Mouse (Mus musculus): ENCODE measurements around the gene Fstl3. TPM values are rescaled to one million over a fixed set of nuclear protein-coding genes. Genes with fewer than 3 reads are reported as not detected.

The Fstl3 gene
- polyA plus RNA-seq, 1 experiment from 2014 or later: 2.7 TPM

GRCm38 (mm10) chr10:79820782-79821181, 43.7 kb downstream of the Fstl3 start, which contains the start of gene Misp:
Gene Misp (plus strand): TSS chr10:79820989.
- Histone ChIP-seq H3K9me3 (replicated peaks; ENCODE audit: control insufficient read depth, low read length) (no peaks in the 10 kb centered on the region), H3K27ac (replicated peaks; ENCODE audit: low read depth, low read length) (no peak within 1 kb of the TSS), H3K4me1 (ENCODE audit: control insufficient read depth, insufficient read depth, low read length) (no peaks in the 10 kb centered on the region), H3K27me3 (ENCODE audit: control insufficient read depth, insufficient read depth, low read length) (no peaks in the 10 kb centered on the region), H3K36me3 (replicated peaks; ENCODE audit: control insufficient read depth, insufficient read depth, low read depth, low read length) (peaks cover 8% of the 10 kb centered on the region), H3K4me3 (ENCODE audit: low read depth, low read length) (no peak within 1 kb of the TSS), H3K9ac (replicated peaks; ENCODE audit: low read length) (no peak within 1 kb of the TSS), H3K4me2 (ENCODE audit: low read depth, low read length) (no peak within 1 kb of the TSS)
- 68% methylated on average over 11 of the region's 11 CpGs for WGBS
- ATAC-seq (replicated peaks; ENCODE audit: insufficient number of reproducible peaks, low FRiP score, low TSS enrichment, low read depth) (no peak), DNase-seq (ENCODE audit: low spot score) (no peak)

- H3K9ac ChIP-seq (replicated peaks; ENCODE audit: low read length): no peak overlapping the region
- no peak overlapping the region for H3K4me3 ChIP-seq (ENCODE audit: low read depth, low read length)
- ATAC-seq (replicated peaks; ENCODE audit: insufficient number of reproducible peaks, low FRiP score, low TSS enrichment, low read depth): no peak
- H3K4me1 ChIP-seq (ENCODE audit: control insufficient read depth, insufficient read depth, low read length): no peaks in the 10 kb centered on the region
- no peak overlapping the region for H3K4me2 ChIP-seq (ENCODE audit: low read depth, low read length)
- no peak for DNase-seq (ENCODE audit: low spot score)
- H3K36me3 ChIP-seq (replicated peaks; ENCODE audit: control insufficient read depth, insufficient read depth, low read depth, low read length): peaks cover 6% of the 10 kb centered on the region; the same call in 1 of the 2 replicates
- 87% methylated on average over 12 of the region's 12 CpGs for WGBS
- H3K27ac ChIP-seq (replicated peaks; ENCODE audit: low read depth, low read length): no peak overlapping the region
- no peaks in the 10 kb centered on the region for H3K27me3 ChIP-seq (ENCODE audit: control insufficient read depth, insufficient read depth, low read length)
- no peaks in the 10 kb centered on the region for H3K9me3 ChIP-seq (replicated peaks; ENCODE audit: control insufficient read depth, low read length)
Observed at GRCm38 (mm10) chr10:79821731-79822130, 44.7 kb downstream of the Fstl3 start.

- Histone ChIP-seq H3K9me3 (replicated peaks; ENCODE audit: control insufficient read depth, low read length) (no peaks in the 10 kb centered on the region), H3K4me2 (ENCODE audit: low read depth, low read length) (no peak overlapping the region; the same call in 1 of the 2 replicates), H3K4me3 (ENCODE audit: low read depth, low read length) (no peak overlapping the region), H3K9ac (replicated peaks; ENCODE audit: low read length) (peak overlapping the region; percentile 30; the same call in 1 of the 2 replicates), H3K36me3 (replicated peaks; ENCODE audit: control insufficient read depth, insufficient read depth, low read depth, low read length) (peaks cover 6% of the 10 kb centered on the region; the same call in 1 of the 2 replicates), H3K27ac (replicated peaks; ENCODE audit: low read depth, low read length) (no peak overlapping the region), H3K27me3 (ENCODE audit: control insufficient read depth, insufficient read depth, low read length) (no peaks in the 10 kb centered on the region), H3K4me1 (ENCODE audit: control insufficient read depth, insufficient read depth, low read length) (no peaks in the 10 kb centered on the region)
- DNase-seq (ENCODE audit: low spot score) (no peak), ATAC-seq (replicated peaks; ENCODE audit: insufficient number of reproducible peaks, low FRiP score, low TSS enrichment, low read depth) (peak; percentile 15; the same call in 1 of the 2 replicates)
- WGBS: 26% methylated on average over 17 of the region's 17 CpGs
Observed at GRCm38 (mm10) chr10:79822372-79822771, 45.3 kb downstream of the Fstl3 start.

GRCm38 (mm10) chr10:79823011-79823410, 45.9 kb downstream of the Fstl3 start:
- 65% methylated on average over 6 of the region's 6 CpGs for WGBS
- H3K9ac ChIP-seq (replicated peaks; ENCODE audit: low read length): no peak overlapping the region

GRCm38 (mm10) chr10:79824413-79824812, 47.3 kb downstream of the Fstl3 start:
- H3K4me3 ChIP-seq (ENCODE audit: low read depth, low read length): no peak overlapping the region
- H3K9ac ChIP-seq (replicated peaks; ENCODE audit: low read length): no peak overlapping the region
- H3K4me2 ChIP-seq (ENCODE audit: low read depth, low read length): no peak overlapping the region
- H3K9me3 ChIP-seq (replicated peaks; ENCODE audit: control insufficient read depth, low read length): no peaks in the 10 kb centered on the region
- no peak overlapping the region for H3K27ac ChIP-seq (replicated peaks; ENCODE audit: low read depth, low read length)
- WGBS: 73% methylated on average over 6 of the region's 6 CpGs
- H3K36me3 ChIP-seq (replicated peaks; ENCODE audit: control insufficient read depth, insufficient read depth, low read depth, low read length): peaks cover 3% of the 10 kb centered on the region; the same call in 1 of the 2 replicates
- ATAC-seq (replicated peaks; ENCODE audit: insufficient number of reproducible peaks, low FRiP score, low TSS enrichment, low read depth): no peak
- no peaks in the 10 kb centered on the region for H3K4me1 ChIP-seq (ENCODE audit: control insufficient read depth, insufficient read depth, low read length)
- H3K27me3 ChIP-seq (ENCODE audit: control insufficient read depth, insufficient read depth, low read length): no peaks in the 10 kb centered on the region
- no peak for DNase-seq (ENCODE audit: low spot score)

More at GRCm38 (mm10) chr10:79823011-79823410, 45.9 kb downstream of the Fstl3 start:
- no peak overlapping the region for H3K27ac ChIP-seq (replicated peaks; ENCODE audit: low read depth, low read length)
- no peak overlapping the region for H3K4me2 ChIP-seq (ENCODE audit: low read depth, low read length)
- no peaks in the 10 kb centered on the region for H3K4me1 ChIP-seq (ENCODE audit: control insufficient read depth, insufficient read depth, low read length)
- no peak overlapping the region for H3K4me3 ChIP-seq (ENCODE audit: low read depth, low read length)
- no peaks in the 10 kb centered on the region for H3K27me3 ChIP-seq (ENCODE audit: control insufficient read depth, insufficient read depth, low read length)
- H3K9me3 ChIP-seq (replicated peaks; ENCODE audit: control insufficient read depth, low read length): no peaks in the 10 kb centered on the region
- H3K36me3 ChIP-seq (replicated peaks; ENCODE audit: control insufficient read depth, insufficient read depth, low read depth, low read length): peaks cover 6% of the 10 kb centered on the region; the same call in 1 of the 2 replicates
- DNase-seq (ENCODE audit: low spot score) (no peak), ATAC-seq (replicated peaks; ENCODE audit: insufficient number of reproducible peaks, low FRiP score, low TSS enrichment, low read depth) (no peak)

- Histone ChIP-seq H3K4me2 (ENCODE audit: low read depth, low read length) (no peak overlapping the region), H3K4me3 (ENCODE audit: low read depth, low read length) (no peak overlapping the region), H3K27ac (replicated peaks; ENCODE audit: low read depth, low read length) (no peak overlapping the region), H3K4me1 (ENCODE audit: control insufficient read depth, insufficient read depth, low read length) (no peaks in the 10 kb centered on the region), H3K36me3 (replicated peaks; ENCODE audit: control insufficient read depth, insufficient read depth, low read depth, low read length) (no peaks in the 10 kb centered on the region), H3K27me3 (ENCODE audit: control insufficient read depth, insufficient read depth, low read length) (no peaks in the 10 kb centered on the region), H3K9me3 (replicated peaks; ENCODE audit: control insufficient read depth, low read length) (no peaks in the 10 kb centered on the region), H3K9ac (replicated peaks; ENCODE audit: low read length) (no peak overlapping the region)
- DNase-seq (ENCODE audit: low spot score) (no peak), ATAC-seq (replicated peaks; ENCODE audit: insufficient number of reproducible peaks, low FRiP score, low TSS enrichment, low read depth) (no peak)
- 83% methylated on average over 3 of the region's 3 CpGs for WGBS
Observed at GRCm38 (mm10) chr10:79831583-79831982, 54.5 kb downstream of the Fstl3 start.

Other genes starting within 250 kb of the Fstl3 start
- 13.3 and 17.9 TPM in 2 replicates for gene Plpp2, start 243.5 kb upstream of the Fstl3 start, polyA plus RNA-seq (2014; fragmentation: Nextera tagmentation; extraction: Ambion mirVana)
- gene Mier2, start 222.1 kb upstream of the Fstl3 start, polyA plus RNA-seq (2014; fragmentation: Nextera tagmentation; extraction: Ambion mirVana): 39.4 and 41.7 TPM in 2 replicates
- not detected in 2 replicates for gene Theg, start 189.9 kb upstream of the Fstl3 start, polyA plus RNA-seq (2014; fragmentation: Nextera tagmentation; extraction: Ambion mirVana)
- gene C2cd4c, start 163.2 kb upstream of the Fstl3 start, polyA plus RNA-seq (2014; fragmentation: Nextera tagmentation; extraction: Ambion mirVana): 0.04 TPM in 2 replicates
- 9.8 and 10.5 TPM in 2 replicates for gene Shc2, start 139.4 kb upstream of the Fstl3 start, polyA plus RNA-seq (2014; fragmentation: Nextera tagmentation; extraction: Ambion mirVana)
- gene Odf3l2, start 131.5 kb upstream of the Fstl3 start, polyA plus RNA-seq (2014; fragmentation: Nextera tagmentation; extraction: Ambion mirVana): not detected in 2 replicates
- gene Madcam1, start 112.7 kb upstream of the Fstl3 start, polyA plus RNA-seq (2014; fragmentation: Nextera tagmentation; extraction: Ambion mirVana): 3.9 and 5.5 TPM in 2 replicates
- gene Tpgs1, start 107.9 kb upstream of the Fstl3 start, polyA plus RNA-seq (2014; fragmentation: Nextera tagmentation; extraction: Ambion mirVana): 65.6 and 67.3 TPM in 2 replicates
- gene Cdc34, start 95.1 kb upstream of the Fstl3 start, polyA plus RNA-seq (2014; fragmentation: Nextera tagmentation; extraction: Ambion mirVana): 150 and 157 TPM in 2 replicates
- gene Gzmm, start 88.3 kb upstream of the Fstl3 start, polyA plus RNA-seq (2014; fragmentation: Nextera tagmentation; extraction: Ambion mirVana): 0.77 TPM in 1 of 2 replicates, not detected in the other
- gene Bsg, start 72.8 kb upstream of the Fstl3 start, polyA plus RNA-seq (2014; fragmentation: Nextera tagmentation; extraction: Ambion mirVana): 630 and 667 TPM in 2 replicates
- gene Hcn2, start 60.6 kb upstream of the Fstl3 start, polyA plus RNA-seq (2014; fragmentation: Nextera tagmentation; extraction: Ambion mirVana): 0.14 and 0.21 TPM in 2 replicates
- 30.5 and 35.6 TPM in 2 replicates for gene Polrmt, start 30.7 kb upstream of the Fstl3 start, polyA plus RNA-seq (2014; fragmentation: Nextera tagmentation; extraction: Ambion mirVana)
- gene Fgf22, start 22.2 kb upstream of the Fstl3 start, polyA plus RNA-seq (2014; fragmentation: Nextera tagmentation; extraction: Ambion mirVana): 0.25 and 0.38 TPM in 2 replicates
- gene Rnf126, start 10.3 kb upstream of the Fstl3 start, polyA plus RNA-seq (2014; fragmentation: Nextera tagmentation; extraction: Ambion mirVana): 65.1 and 72.7 TPM in 2 replicates
- gene Prss57, start 13.7 kb downstream of the Fstl3 start, polyA plus RNA-seq (2014; fragmentation: Nextera tagmentation; extraction: Ambion mirVana): not detected in 2 replicates
- gene Palm, start 16.3 kb downstream of the Fstl3 start, polyA plus RNA-seq (2014; fragmentation: Nextera tagmentation; extraction: Ambion mirVana): 85.7 and 102 TPM in 2 replicates
- 0.39 and 0.82 TPM in 2 replicates for gene Misp, start 43.7 kb downstream of the Fstl3 start, polyA plus RNA-seq (2014; fragmentation: Nextera tagmentation; extraction: Ambion mirVana)
- 237 and 257 TPM in 2 replicates for gene Ptbp1, start 77.2 kb downstream of the Fstl3 start, polyA plus RNA-seq (2014; fragmentation: Nextera tagmentation; extraction: Ambion mirVana)
- gene Prtn3, start 97.2 kb downstream of the Fstl3 start, polyA plus RNA-seq (2014; fragmentation: Nextera tagmentation; extraction: Ambion mirVana): 10.9 and 11.2 TPM in 2 replicates
- 78.3 and 85.8 TPM in 2 replicates for gene Plppr3, start 97.4 kb downstream of the Fstl3 start, polyA plus RNA-seq (2014; fragmentation: Nextera tagmentation; extraction: Ambion mirVana)
- gene Elane, start 109.0 kb downstream of the Fstl3 start, polyA plus RNA-seq (2014; fragmentation: Nextera tagmentation; extraction: Ambion mirVana): 0.50 and 0.88 TPM in 2 replicates
- gene Cfd, start 113.6 kb downstream of the Fstl3 start, polyA plus RNA-seq (2014; fragmentation: Nextera tagmentation; extraction: Ambion mirVana): not detected in 2 replicates
- 36.5 and 36.9 TPM in 2 replicates for gene Med16, start 131.7 kb downstream of the Fstl3 start, polyA plus RNA-seq (2014; fragmentation: Nextera tagmentation; extraction: Ambion mirVana)
- 4.3 and 11.5 TPM in 2 replicates for gene Gm26602, start 133.6 kb downstream of the Fstl3 start, polyA plus RNA-seq (2014; fragmentation: Nextera tagmentation; extraction: Ambion mirVana)
- 0.48 and 0.75 TPM in 2 replicates for gene Kiss1r, start 139.7 kb downstream of the Fstl3 start, polyA plus RNA-seq (2014; fragmentation: Nextera tagmentation; extraction: Ambion mirVana)
- gene R3hdm4, start 143.9 kb downstream of the Fstl3 start, polyA plus RNA-seq (2014; fragmentation: Nextera tagmentation; extraction: Ambion mirVana): 116 and 122 TPM in 2 replicates
- gene Arid3a, start 149.8 kb downstream of the Fstl3 start, polyA plus RNA-seq (2014; fragmentation: Nextera tagmentation; extraction: Ambion mirVana): 5.0 and 5.2 TPM in 2 replicates
- 118 and 123 TPM in 2 replicates for gene Wdr18, start 182.9 kb downstream of the Fstl3 start, polyA plus RNA-seq (2014; fragmentation: Nextera tagmentation; extraction: Ambion mirVana)
- gene Grin3b, start 193.4 kb downstream of the Fstl3 start, polyA plus RNA-seq (2014; fragmentation: Nextera tagmentation; extraction: Ambion mirVana): 0.21 and 0.22 TPM in 2 replicates
- 13.4 and 13.7 TPM in 2 replicates for gene Tmem259, start 207.1 kb downstream of the Fstl3 start, polyA plus RNA-seq (2014; fragmentation: Nextera tagmentation; extraction: Ambion mirVana)
- 255 and 271 TPM in 2 replicates for gene Cnn2, start 211.3 kb downstream of the Fstl3 start, polyA plus RNA-seq (2014; fragmentation: Nextera tagmentation; extraction: Ambion mirVana)
- gene Abca7, start 219.2 kb downstream of the Fstl3 start, polyA plus RNA-seq (2014; fragmentation: Nextera tagmentation; extraction: Ambion mirVana): 0.98 and 1.3 TPM in 2 replicates
- 5.2 and 6.7 TPM in 2 replicates for gene Arhgap45, start 239.4 kb downstream of the Fstl3 start, polyA plus RNA-seq (2014; fragmentation: Nextera tagmentation; extraction: Ambion mirVana)

Measured in embryonic facial prominence, embryonic 11.5 days (tissue).